Mouse (Mus musculus) heart, adult 18-20 months (tissue): ENCODE data around the gene Fdxr. TPM values are rescaled to one million over a fixed set of nuclear protein-coding genes. Genes with fewer than 3 reads are reported as not detected.

ENCODE experiments used
- DNase-seq, 2 experiments: peaks; one replicate each; pipeline ENCODE4 v3.0.0; 2021 to 2022; ENCODE audit warnings: mixed read lengths in 1 of 2
- total RNA-seq, 2 experiments: library from RNA; stranded (reverse); gene quantifications; 2 replicates each; pipeline ENCODE4 v1.2.3; 2021

Gene Fdxr
- total RNA-seq, 2 experiments from 2014 or later = 9.8 to 10.1 TPM

- no peak for DNase-seq
These were observed 7.4 kb downstream of the Fdxr start for GRCm38 (mm10) chr11:115269330-115270066.

GRCm38 (mm10) chr11:115267958-115268357 is 8.9 kb downstream of the Fdxr start:
- DNase-seq = no peak

GRCm38 (mm10) chr11:115267061-115267883 is 9.6 kb downstream of the Fdxr start, which contains the start of gene Grin2c:
Grin2c (minus strand) TSS chr11:115267243.
- DNase-seq = no peak

GRCm38 (mm10) chr11:115266400-115266778 is 10.5 kb downstream of the Fdxr start:
- no peak for DNase-seq

GRCm38 (mm10) chr11:115265771-115266399 is 11.0 kb downstream of the Fdxr start:
- no peak for DNase-seq

- no peak for DNase-seq
These were observed 11.8 kb downstream of the Fdxr start for GRCm38 (mm10) chr11:115264862-115265668.

- DNase-seq = no peak
These were observed 12.6 kb downstream of the Fdxr start for GRCm38 (mm10) chr11:115264136-115264861.

- DNase-seq = no peak
These were observed 13.9 kb downstream of the Fdxr start for GRCm38 (mm10) chr11:115262954-115263353.

GRCm38 (mm10) chr11:115259134-115259533 is 17.7 kb downstream of the Fdxr start:
- DNase-seq = no peak

- no peak for DNase-seq
These were observed 18.9 kb downstream of the Fdxr start for GRCm38 (mm10) chr11:115257775-115258510.

- DNase-seq = no peak
These were observed 25.6 kb downstream of the Fdxr start for GRCm38 (mm10) chr11:115251258-115251657.

GRCm38 (mm10) chr11:115250405-115251090 is 26.3 kb downstream of the Fdxr start:
- no peak for DNase-seq

GRCm38 (mm10) chr11:115249721-115250404 is 27.0 kb downstream of the Fdxr start:
- no peak for DNase-seq

- no peak for DNase-seq
These were observed 28.9 kb downstream of the Fdxr start for GRCm38 (mm10) chr11:115247945-115248344.

- DNase-seq = no peak
These were observed 29.6 kb downstream of the Fdxr start for GRCm38 (mm10) chr11:115247240-115247639.

GRCm38 (mm10) chr11:115246386-115246785 is 30.5 kb downstream of the Fdxr start:
- no peak for DNase-seq

GRCm38 (mm10) chr11:115244840-115245239 is 32.0 kb downstream of the Fdxr start:
- no peak for DNase-seq

GRCm38 (mm10) chr11:115243783-115244182 is 33.1 kb downstream of the Fdxr start:
- no peak for DNase-seq

- no peak for DNase-seq
These were observed 34.1 kb downstream of the Fdxr start for GRCm38 (mm10) chr11:115242746-115243145.
